Mouse (Mus musculus) liver, embryonic 15.5 days (tissue): ENCODE data around the gene Tmem170. TPM values are rescaled to one million over a fixed set of nuclear protein-coding genes. Genes with fewer than 3 reads are reported as not detected.
A peak's percentile ranks its signal among the peaks of the same experiment; 100 is the strongest.
"Not testable (repeated sequence)": the region's sequence is repeated elsewhere in the genome, so short reads cannot be mapped to it uniquely, and the experiment has no call there.

Experiments used
- ATAC-seq: fragments of 200-750 bp; cut with Nextera tagmentation; 2 replicates; pipeline ENCODE4 v1.8.0; 2017; ENCODE audit warnings: moderate number of reproducible peaks, mild to moderate bottlenecking, moderate library complexity; ENCODE audit not compliant: insufficient read depth
- H3K27ac ChIP-seq: fragments of 300-500 bp; sonication (generic); replicated peaks from 2 replicates; pipeline ENCODE4 v1.5.1; 2015; ENCODE audit warnings: mild to moderate bottlenecking, inconsistent platforms
- H3K27me3 ChIP-seq: fragments of 300-500 bp; sonication (generic); 2 replicates; pipeline ENCODE4 v1.6.1; 2015; ENCODE audit warnings: mild to moderate bottlenecking, inconsistent platforms
- H3K36me3 ChIP-seq: fragments of 300-500 bp; sonication (generic); replicated peaks from 2 replicates; pipeline ENCODE4 v1.6.1; 2015; ENCODE audit warnings: moderate library complexity, mild to moderate bottlenecking, inconsistent platforms
- H3K4me1 ChIP-seq: fragments of 300-500 bp; sonication (generic); replicated peaks from 2 replicates; pipeline ENCODE4 v1.6.1; 2015; ENCODE audit warnings: inconsistent platforms
- H3K4me2 ChIP-seq: fragments of 300-500 bp; sonication (generic); 2 replicates; pipeline ENCODE4 v1.6.1; 2015; ENCODE audit warnings: moderate library complexity, mild to moderate bottlenecking, inconsistent platforms
- H3K4me3 ChIP-seq: fragments of 300-500 bp; sonication (generic); replicated peaks from 2 replicates; pipeline ENCODE4 v1.5.1; 2015; ENCODE audit warnings: mild to moderate bottlenecking, inconsistent platforms
- H3K9ac ChIP-seq: fragments of 300-500 bp; sonication (generic); 2 replicates; pipeline ENCODE4 v1.6.1; 2015; ENCODE audit warnings: moderate library complexity, mild to moderate bottlenecking, inconsistent platforms
- H3K9me3 ChIP-seq: fragments of 300-500 bp; sonication (generic); replicated peaks from 2 replicates; pipeline ENCODE4 v1.6.1; 2016; ENCODE audit warnings: inconsistent platforms
- WGBS: fragments of 180-500 bp; shearing (Covaris S2); methylation state at CpG from one replicate; pipeline ENCODE4 v1.1.7; 2015; ENCODE audit warnings: mixed read lengths; ENCODE audit not compliant: insufficient replicate concordance; 5-methylcytosine and 5-hydroxymethylcytosine counted together
- polyA plus RNA-seq: library from polyadenylated mRNA; unstranded; fragments of >200 nt; fragmentation: Nextera tagmentation; extraction: Ambion mirVana; gene quantifications from 2 replicates; pipeline ENCODE4 v1.2.1, GENCODE M21; 2015

The Tmem170 gene
- polyA plus RNA-seq, 1 experiment from 2014 or later = 4.4 TPM

GRCm38 (mm10) chr8:111871278-111871677 lies 5.3 kb downstream of the Tmem170 start:
- no peak overlapping the region for H3K27ac ChIP-seq
- peaks cover under 1% of the 10 kb centered on the region; the same call in 1 of the 2 replicates for H3K36me3 ChIP-seq
- H3K4me1 ChIP-seq = peaks cover 13% of the 10 kb centered on the region
- H3K9ac ChIP-seq = no peak overlapping the region
- no peaks in the 10 kb centered on the region for H3K9me3 ChIP-seq
- no peak for ATAC-seq
- 58% methylated on average over 3 of the region's 3 CpGs for WGBS
- no peaks in the 10 kb centered on the region for H3K27me3 ChIP-seq
- H3K4me2 ChIP-seq = no peak overlapping the region
- H3K4me3 ChIP-seq = no peak overlapping the region

GRCm38 (mm10) chr8:111870379-111870778 lies 6.2 kb downstream of the Tmem170 start:
- Histone ChIP-seq H3K4me3 (no peak overlapping the region), H3K4me2 (no peak overlapping the region), H3K36me3 (peaks cover 7% of the 10 kb centered on the region; the same call in 1 of the 2 replicates), H3K4me1 (peaks cover 4% of the 10 kb centered on the region), H3K9ac (no peak overlapping the region), H3K27me3 (no peaks in the 10 kb centered on the region), H3K27ac (no peak overlapping the region), H3K9me3 (no peaks in the 10 kb centered on the region)
- ATAC-seq = no peak
- 57% methylated on average over 3 of the region's 3 CpGs for WGBS

- no peak for ATAC-seq
- no peaks in the 10 kb centered on the region for H3K27me3 ChIP-seq
- no peak overlapping the region for H3K4me2 ChIP-seq
- 52% methylated on average over 2 of the region's 2 CpGs for WGBS
- H3K27ac ChIP-seq = no peak overlapping the region
- H3K4me3 ChIP-seq = no peak overlapping the region
- no peak overlapping the region for H3K9ac ChIP-seq
- H3K36me3 ChIP-seq = peaks cover 10% of the 10 kb centered on the region; the same call in 1 of the 2 replicates
- H3K4me1 ChIP-seq = no peaks in the 10 kb centered on the region
- H3K9me3 ChIP-seq = no peaks in the 10 kb centered on the region
Measured at GRCm38 (mm10) chr8:111868664-111869063, 7.9 kb downstream of the Tmem170 start.

- no peaks in the 10 kb centered on the region for H3K27me3 ChIP-seq
- ATAC-seq = no peak
- 76% methylated on average over 6 of the region's 6 CpGs for WGBS
- no peak overlapping the region for H3K27ac ChIP-seq
- H3K4me2 ChIP-seq = no peak overlapping the region
- no peak overlapping the region for H3K9ac ChIP-seq
- H3K4me1 ChIP-seq = no peaks in the 10 kb centered on the region
- H3K4me3 ChIP-seq = no peak overlapping the region
- H3K9me3 ChIP-seq = no peaks in the 10 kb centered on the region
- peaks cover 10% of the 10 kb centered on the region; the same call in 1 of the 2 replicates for H3K36me3 ChIP-seq
Measured at GRCm38 (mm10) chr8:111865857-111866256, 10.7 kb downstream of the Tmem170 start.

- no peaks in the 10 kb centered on the region for H3K27me3 ChIP-seq
- H3K4me2 ChIP-seq = no peak overlapping the region
- ATAC-seq = no peak
- H3K36me3 ChIP-seq = peaks cover 10% of the 10 kb centered on the region; the same call in 1 of the 2 replicates
- H3K27ac ChIP-seq = no peak overlapping the region
- no peaks in the 10 kb centered on the region for H3K4me1 ChIP-seq
- H3K9ac ChIP-seq = no peak overlapping the region
- no peaks in the 10 kb centered on the region for H3K9me3 ChIP-seq
- WGBS = 73% methylated on average over 8 of the region's 8 CpGs
- H3K4me3 ChIP-seq = no peak overlapping the region
Measured at GRCm38 (mm10) chr8:111865130-111865852, 11.3 kb downstream of the Tmem170 start.

- no peaks in the 10 kb centered on the region for H3K4me1 ChIP-seq
- no peak for ATAC-seq
- no peaks in the 10 kb centered on the region for H3K27me3 ChIP-seq
- H3K9ac ChIP-seq = no peak overlapping the region
- no peak overlapping the region for H3K27ac ChIP-seq
- H3K4me2 ChIP-seq = no peak overlapping the region
- no peak overlapping the region for H3K4me3 ChIP-seq
- peaks cover 10% of the 10 kb centered on the region; the same call in 1 of the 2 replicates for H3K36me3 ChIP-seq
- 73% methylated on average over 8 of the region's 8 CpGs for WGBS
- H3K9me3 ChIP-seq = no peaks in the 10 kb centered on the region
Measured at GRCm38 (mm10) chr8:111864648-111865047, 11.9 kb downstream of the Tmem170 start.

GRCm38 (mm10) chr8:111863280-111863679 lies 13.3 kb downstream of the Tmem170 start:
- Histone ChIP-seq H3K9ac (no peak overlapping the region), H3K27me3 (no peaks in the 10 kb centered on the region), H3K4me2 (no peak overlapping the region), H3K4me1 (no peaks in the 10 kb centered on the region), H3K4me3 (no peak overlapping the region), H3K36me3 (peaks cover 10% of the 10 kb centered on the region; the same call in 1 of the 2 replicates), H3K27ac (no peak overlapping the region), H3K9me3 (no peaks in the 10 kb centered on the region)
- 33% methylated on average over 4 of the region's 4 CpGs for WGBS
- no peak for ATAC-seq

GRCm38 (mm10) chr8:111855977-111856376 lies 20.6 kb downstream of the Tmem170 start:
- Histone ChIP-seq H3K27ac (no peak overlapping the region), H3K36me3 (no peaks in the 10 kb centered on the region), H3K4me1 (peaks cover 33% of the 10 kb centered on the region), H3K9me3 (no peaks in the 10 kb centered on the region), H3K4me3 (no peak overlapping the region), H3K4me2 (no peak overlapping the region), H3K9ac (no peak overlapping the region), H3K27me3 (no peaks in the 10 kb centered on the region)
- ATAC-seq = no peak
- 82% methylated on average over 12 of the region's 12 CpGs for WGBS

- Histone ChIP-seq H3K27ac (peak within 1 kb of the TSS; percentile 7), H3K9ac (peak within 1 kb of the TSS; percentile 72), H3K36me3 (no peaks in the 10 kb centered on the region), H3K4me1 (peaks cover 43% of the 10 kb centered on the region), H3K4me3 (peak within 1 kb of the TSS; percentile 75), H3K9me3 (no peaks in the 10 kb centered on the region), H3K27me3 (no peaks in the 10 kb centered on the region), H3K4me2 (peak within 1 kb of the TSS; percentile 93)
- peak; percentile 100 for ATAC-seq
- WGBS = under 1% methylated on average over 53 of the region's 53 CpGs
Measured at GRCm38 (mm10) chr8:111853861-111854501, 22.6 kb downstream of the Tmem170 start, which contains the start of gene Cfdp1. Gene Cfdp1 (minus strand): TSS chr8:111854291.

- not testable (repeated sequence) for ATAC-seq, H3K36me3 ChIP-seq, H3K27me3 ChIP-seq, H3K27ac ChIP-seq, H3K9me3 ChIP-seq
- Histone ChIP-seq H3K4me2 (peak overlapping the region; percentile 93), H3K9ac (peak overlapping the region; percentile 72; the same call in 1 of the 2 replicates), H3K4me1 (peaks cover 43% of the 10 kb centered on the region), H3K4me3 (peak overlapping the region; percentile 75)
- 43% methylated on average over 12 of the region's 12 CpGs for WGBS
Measured at GRCm38 (mm10) chr8:111853219-111853618, 23.3 kb downstream of the Tmem170 start.

- 80% methylated on average over 6 of the region's 6 CpGs for WGBS
- H3K4me3 ChIP-seq = no peak overlapping the region
- no peak overlapping the region for H3K4me2 ChIP-seq
- H3K4me1 ChIP-seq = peaks cover 18% of the 10 kb centered on the region
- H3K27ac ChIP-seq = no peak overlapping the region
- no peak overlapping the region for H3K9ac ChIP-seq
- H3K36me3 ChIP-seq = peaks cover 17% of the 10 kb centered on the region
- H3K27me3 ChIP-seq = no peaks in the 10 kb centered on the region
- no peaks in the 10 kb centered on the region for H3K9me3 ChIP-seq
- ATAC-seq = no peak
Measured at GRCm38 (mm10) chr8:111846746-111847145, 29.8 kb downstream of the Tmem170 start.
